Mouse (Mus musculus) pancreas, adult 10 weeks (tissue): ENCODE measurements around the gene Tagap1. TPM values are rescaled to one million over a fixed set of nuclear protein-coding genes. Genes with fewer than 3 reads are reported as not detected.

ENCODE experiments used
- polyA plus RNA-seq: library from polyadenylated mRNA; stranded (reverse); fragments of 350-450 nt; fragmentation: Illumina TruSeq; extraction: RNeasy Lipid Tissue Mini Kit (QIAGEN cat#74804); gene quantifications from one replicate; pipeline ENCODE4 v1.2.3, GENCODE M21; 2015; ENCODE audit warnings: low read depth, low replicate concordance; ENCODE audit not compliant: insufficient read depth

The Tagap1 gene
- 8.9 TPM for polyA plus RNA-seq

DNA sequence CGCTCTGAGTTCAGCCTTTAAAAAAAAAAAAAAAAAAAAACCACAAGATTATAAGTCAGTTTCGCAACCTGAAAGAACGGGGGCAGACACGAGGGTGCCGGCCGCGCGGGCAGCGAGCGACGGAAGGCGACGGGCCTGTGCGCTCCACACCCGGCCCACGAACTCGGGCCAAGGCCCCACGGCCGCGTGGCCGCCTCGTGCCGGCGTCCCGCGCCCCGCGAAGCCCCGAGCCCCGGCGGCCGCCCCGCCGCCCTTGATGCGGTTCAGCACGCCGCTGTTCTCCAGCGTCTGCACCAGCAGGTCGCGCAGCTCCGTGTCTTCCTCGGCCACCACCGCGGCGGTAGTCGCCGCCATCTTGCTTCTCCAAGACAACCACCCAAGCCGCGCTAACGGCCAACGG is at the start of gene Tagap1:
TSS of gene Tagap1 (minus strand) at position 381 of the 400 bp plus-strand sequence.

DNA sequence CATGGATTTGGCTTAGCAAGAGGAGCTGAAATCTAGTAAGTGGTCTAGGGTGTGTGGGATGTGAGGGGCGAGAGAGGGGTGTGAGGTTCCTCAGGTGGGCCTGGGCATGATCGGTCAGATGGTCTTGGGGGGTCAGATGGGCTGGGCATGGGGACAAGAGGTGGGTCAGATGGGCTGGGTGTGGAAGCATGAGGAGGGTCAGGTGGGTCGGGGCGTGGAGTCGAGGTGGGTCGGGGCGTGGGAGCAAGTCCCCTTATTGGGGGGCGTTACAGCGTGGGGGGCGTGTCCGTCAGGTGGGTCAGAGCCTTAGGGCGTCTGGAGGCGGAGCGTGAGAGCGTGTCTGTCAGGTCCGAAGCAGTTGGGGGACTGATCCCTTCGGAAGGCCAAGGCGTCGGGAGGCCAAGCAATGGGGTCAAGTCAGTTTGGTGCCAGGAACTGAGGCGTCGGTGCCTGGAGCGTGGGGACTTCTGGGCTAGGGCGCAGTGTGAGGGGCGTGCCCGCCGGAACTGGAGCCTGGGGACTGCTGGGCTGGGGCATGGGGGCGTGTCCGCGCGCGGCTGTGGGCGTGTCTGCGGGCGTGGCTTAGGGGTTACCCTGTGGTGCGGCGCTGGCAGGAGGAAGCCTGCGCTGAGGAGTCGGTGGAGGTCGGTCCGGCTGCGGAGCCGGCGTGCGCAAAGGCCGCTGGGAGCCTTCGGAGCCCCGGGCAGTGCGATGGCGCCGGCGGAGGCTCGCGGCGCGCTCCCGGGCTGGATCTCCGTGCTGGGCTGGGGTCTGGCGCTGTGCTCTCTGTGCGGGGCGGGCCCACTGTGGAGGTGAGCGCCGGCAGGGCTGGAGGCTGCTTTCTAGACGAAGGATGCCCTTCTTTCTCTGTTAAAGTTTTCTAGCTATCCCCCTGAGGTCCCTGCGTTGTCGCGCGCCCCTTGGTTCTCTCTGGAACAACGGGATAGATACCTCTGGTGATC is 17.6 kb upstream of the Tagap1 start, which contains the start of gene Gm49721:
TSS of gene Gm49721 (plus strand) at position 618 of the 962 bp plus-strand sequence.

GRCm38 (mm10) chr17:6970334-6970733 is 9.4 kb upstream of the Tagap1 start, which contains the start of gene Rnaset2b:
Gene Rnaset2b (plus strand): TSS chr17:6970634.

GRCm38 (mm10) chr17:6947984-6948768 is 12.8 kb downstream of the Tagap1 start, which contains the start of gene Rsph3b:
Gene Rsph3b (minus strand): TSS chr17:6948682.

Other genes starting within 250 kb of the Tagap1 start
- gene Ezr, start 178.4 kb downstream of the Tagap1 start, polyA plus RNA-seq: 13.5 TPM
- 14.0 TPM for gene Rsph3b, start 12.5 kb downstream of the Tagap1 start, polyA plus RNA-seq
- gene Rnaset2b, start 9.5 kb upstream of the Tagap1 start, polyA plus RNA-seq: 75.1 TPM
- not detected for gene Gm49721, start 17.7 kb upstream of the Tagap1 start, polyA plus RNA-seq
- not detected for gene Gm1604a, start 64.4 kb upstream of the Tagap1 start, polyA plus RNA-seq
- 5.1 TPM for gene Rps6ka2, start 209.0 kb upstream of the Tagap1 start, polyA plus RNA-seq